ENCODE assay signal across 9 mouse cellular contexts in the genomic region with DNA sequence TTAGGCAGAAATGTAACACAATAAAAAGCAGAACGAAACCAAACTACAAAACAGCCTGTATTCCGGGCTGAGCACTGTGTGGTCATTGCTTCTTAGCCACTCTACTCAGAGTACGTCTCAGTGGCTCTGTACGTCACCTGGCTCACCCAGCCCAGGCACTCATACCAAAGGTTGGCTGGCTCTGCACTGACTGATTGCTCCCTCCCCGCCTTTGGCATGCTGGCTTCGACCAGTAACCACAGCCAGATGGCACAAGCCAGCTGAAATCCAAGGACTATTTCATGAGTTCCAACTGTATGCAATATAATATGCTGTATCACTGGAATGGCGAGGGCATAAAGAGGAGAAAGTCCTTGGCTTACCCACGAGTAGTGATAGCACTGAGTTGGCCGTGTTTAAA.
DNase-seq lines count a peak whose midpoint lies in the region; ATAC-seq and TF ChIP-seq lines count a peak whose summit lies in the region.
"Had no signal": no experiment of that assay in that cellular context is flagged by ENCODE, and none has a peak within 500 bp of the region (broad histone marks: within the 10 kb centered on the region; RNA-seq: fewer than 3 reads in every experiment).

No protein-coding gene starts in this region.

- peak; percentile 39 for DNase-seq in adrenal gland, adult 8-10 months
- no peak for DNase-seq in adrenal gland, adult 18-20 months (ENCODE audit: low spot score in 2 of 2)
- peak; percentile 63 for DNase-seq in left cerebral cortex, postnatal 4 days
- no peak for DNase-seq in left cerebral cortex, postnatal 36 days (ENCODE audit: low spot score in 2 of 2)
- peak; percentile 86 for DNase-seq in gastrocnemius, adult 2 months
- peak; percentile 59 for DNase-seq in lung, postnatal 25 days (ENCODE audit: low spot score)
- DNase-seq in left cerebral cortex, postnatal 25 days (ENCODE audit: low spot score in 2 of 2) = no peak

- TF ChIP-seq CTCF in gastrocnemius, adult 2 months (IDR thresholded peaks at IDR 0.05) = no peak

- peak overlapping the region; percentile 49 for H3K27ac ChIP-seq in gastrocnemius, adult 2 months
- H3K27ac ChIP-seq: neural tube, embryonic 13.5 days had no signal

- ATAC-seq in frontal cortex, adult (ENCODE audit: low TSS enrichment) = no peak

- intact Hi-C loops in left cerebral cortex, postnatal 4 days (cut with DNase I) = no loop called here
- intact Hi-C loops in left cerebral cortex, postnatal 36 days (cut with DNase I) = no loop called here
- intact Hi-C loops in gastrocnemius, adult 2 months (cut with DNase I) = no loop called here
- intact Hi-C loops in left cerebral cortex, postnatal 25 days (cut with DNase I) = no loop called here

- peak overlapping the region; percentile 47 for H3K4me3 ChIP-seq in gastrocnemius, adult 2 months
- H3K4me3 ChIP-seq: neural tube, embryonic 13.5 days had no signal

Comparison
In these comparisons a context has a peak if more than half of its experiments do, and no peak if none do; other contexts are left out.
1. DNase-seq: peak in adrenal gland, adult 8-10 months (single experiment), left cerebral cortex, postnatal 4 days (single experiment), gastrocnemius, adult 2 months (single experiment) and lung, postnatal 25 days (single experiment); none in adrenal gland, adult 18-20 months (0 of 2), left cerebral cortex, postnatal 36 days (0 of 2) and left cerebral cortex, postnatal 25 days (0 of 2).